Mouse (Mus musculus) macrophage (primary cell): ENCODE measurements around the gene Wdr53. TPM values are rescaled to one million over a fixed set of nuclear protein-coding genes. Genes with fewer than 3 reads are reported as not detected.
A peak's percentile ranks its signal among the peaks of the same experiment; 100 is the strongest.
"Not testable (repeated sequence)": the region's sequence is repeated elsewhere in the genome, so short reads cannot be mapped to it uniquely, and the experiment has no call there.

Experiments
- H3K27ac ChIP-seq: fragments of 350-480 bp; formaldehyde crosslinking; 2 replicates; pipeline ENCODE4 v1.9.0; 2021
- H3K36me3 ChIP-seq: fragments of 350-480 bp; formaldehyde crosslinking; 2 replicates; pipeline ENCODE4 v1.9.0; 2021; ENCODE audit errors: inconsistent target
- H3K4me3 ChIP-seq: fragments of 350-480 bp; formaldehyde crosslinking; 2 replicates; pipeline ENCODE4 v1.9.0; 2021; ENCODE audit errors: inconsistent target
- H3K79me2 ChIP-seq: fragments of 350-480 bp; formaldehyde crosslinking; 2 replicates; pipeline ENCODE4 v1.9.0; 2021; ENCODE audit errors: inconsistent target
- WGBS: methylation state at CpG from one replicate; pipeline ENCODE4 v1.1.7; 2026; ENCODE audit warnings: inconsistent platforms; ENCODE audit not compliant: missing documents; 5-methylcytosine and 5-hydroxymethylcytosine counted together
- polyA plus RNA-seq: library from polyadenylated mRNA; stranded (reverse); fragments of 250-400 nt; gene quantifications from 3 replicates; pipeline ENCODE4 v1.2.4, GENCODE M21; 2018; ENCODE audit warnings: inconsistent platforms

Gene Wdr53
- polyA plus RNA-seq, 1 experiment from 2014 or later, result 18.9 TPM

GRCm38 (mm10) chr16:32264225-32264624, 17.2 kb downstream of the Wdr53 start:
- H3K4me3 ChIP-seq, H3K27ac ChIP-seq, H3K79me2 ChIP-seq, H3K36me3 ChIP-seq: not testable (repeated sequence)
- WGBS, result 77% methylated on average over 2 of the region's 2 CpGs

GRCm38 (mm10) chr16:32271291-32271690, 24.3 kb downstream of the Wdr53 start, which contains the start of gene Smco1:
Gene Smco1, plus strand, starts transcription at chr16:32271468.
- Histone ChIP-seq H3K4me3 (no peak within 1 kb of the TSS), H3K36me3 (no peaks in the 10 kb centered on the region), H3K79me2 (no peaks in the 10 kb centered on the region), H3K27ac (no peak within 1 kb of the TSS)
- 88% methylated on average over 11 of the region's 11 CpGs for WGBS

DNA sequence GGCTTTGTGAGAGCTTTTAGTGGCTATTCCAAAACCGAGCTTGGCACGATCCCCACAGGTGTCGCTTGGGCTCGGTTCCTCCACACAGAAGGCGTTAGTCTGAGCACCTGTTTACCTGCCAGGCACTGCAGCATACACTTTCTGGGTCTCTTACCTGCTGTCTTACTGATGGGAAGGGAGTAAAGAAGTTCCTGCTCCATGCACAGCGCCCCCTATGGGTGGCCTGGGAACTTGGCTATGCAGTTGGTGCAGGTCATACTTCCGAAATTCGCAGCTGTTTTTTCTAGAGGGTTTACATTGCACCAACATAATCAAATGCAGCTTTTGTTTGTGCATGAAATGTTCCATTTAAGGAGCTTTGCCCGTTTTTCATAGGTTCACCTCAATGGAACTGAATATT, 26.3 kb downstream of the Wdr53 start:
- H3K27ac ChIP-seq, result no peak overlapping the region
- H3K79me2 ChIP-seq, result peaks cover 5% of the 10 kb centered on the region
- no peak overlapping the region for H3K4me3 ChIP-seq
- H3K36me3 ChIP-seq, result no peaks in the 10 kb centered on the region
- 75% methylated on average over 9 of the region's 9 CpGs for WGBS

DNA sequence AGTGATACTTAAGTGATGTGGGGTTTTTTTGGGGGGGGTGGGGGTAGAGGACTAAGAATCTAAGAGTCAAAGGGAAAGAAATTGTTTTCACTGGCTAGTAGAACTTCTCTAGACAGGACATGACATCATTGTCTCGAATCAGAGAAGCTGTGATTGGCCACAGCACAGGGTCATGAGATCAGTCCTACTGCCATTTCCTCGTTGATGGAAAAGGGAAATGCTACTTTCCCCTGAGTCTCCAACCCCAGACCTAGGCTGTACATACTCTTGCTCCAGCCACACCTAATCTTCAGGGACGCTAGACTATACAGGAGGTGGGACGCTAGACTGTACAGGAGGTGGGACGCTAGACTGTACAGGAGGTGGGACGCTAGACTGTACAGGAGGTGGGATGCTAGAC, 28.0 kb downstream of the Wdr53 start:
- 79% methylated on average over 6 of the region's 6 CpGs for WGBS
- H3K79me2 ChIP-seq, result peaks cover 22% of the 10 kb centered on the region
- H3K36me3 ChIP-seq, result no peaks in the 10 kb centered on the region
- peak overlapping the region; percentile 77; the same call in 1 of the 2 replicates for H3K27ac ChIP-seq
- H3K4me3 ChIP-seq, result no peak overlapping the region

GRCm38 (mm10) chr16:32275830-32276229, 28.8 kb downstream of the Wdr53 start:
- Histone ChIP-seq H3K79me2 (peaks cover 30% of the 10 kb centered on the region), H3K36me3 (no peaks in the 10 kb centered on the region), H3K4me3 (no peak overlapping the region), H3K27ac (peak overlapping the region; percentile 77)
- 0% methylated on average over 1 of the region's 1 CpGs for WGBS

DNA sequence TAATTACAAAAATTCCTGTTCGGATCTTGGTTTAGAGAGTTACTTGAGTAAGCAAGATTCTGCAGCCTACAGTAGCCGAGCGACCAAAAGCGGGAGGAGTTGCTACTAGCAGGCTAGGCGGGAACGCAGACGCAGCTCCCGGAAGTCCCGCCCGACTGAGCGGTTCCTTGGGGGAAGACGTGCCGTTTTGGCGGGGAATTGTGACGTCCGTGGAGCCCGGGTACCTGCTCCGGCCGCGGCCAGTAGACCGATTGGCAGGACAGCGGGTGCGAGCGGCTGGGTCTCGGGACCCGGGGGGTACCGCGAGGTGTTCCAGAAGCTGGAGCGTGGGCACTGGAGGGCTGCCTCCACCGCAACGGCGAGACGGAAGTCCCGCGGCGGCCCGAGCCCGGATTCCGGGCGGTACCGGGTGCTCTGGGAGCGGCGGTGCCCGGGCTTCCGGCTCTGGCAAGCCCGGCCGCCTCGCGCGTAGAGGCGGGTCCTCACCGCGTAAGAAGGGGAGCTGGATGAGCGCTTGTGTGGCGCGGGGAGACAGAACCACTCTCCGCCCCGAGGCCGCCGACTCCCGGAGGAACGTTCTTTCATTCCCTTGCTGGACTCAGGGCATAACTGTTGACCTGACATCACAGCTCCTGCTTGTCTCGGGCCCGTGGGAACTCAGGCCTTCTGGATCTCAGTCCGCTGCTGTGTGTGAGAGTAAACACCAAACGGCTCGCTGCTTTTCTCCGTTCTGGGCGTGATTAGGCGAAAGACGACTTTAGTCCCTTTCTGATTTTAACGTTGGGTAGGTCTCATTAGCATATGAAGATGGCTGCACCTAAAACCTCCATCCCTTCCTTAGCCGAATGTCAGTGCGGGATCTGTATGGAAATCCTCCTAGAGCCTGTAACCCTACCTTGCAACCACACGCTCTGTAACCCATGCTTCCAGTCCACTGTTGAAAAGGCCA, 30.6 kb downstream of the Wdr53 start, which contains the start of gene Rnf168:
Gene Rnf168, plus strand, starts transcription at position 152 of the 949 bp plus-strand sequence.
- H3K79me2 ChIP-seq, result peaks cover 47% of the 10 kb centered on the region
- peak within 1 kb of the TSS; percentile 88 for H3K4me3 ChIP-seq
- peak within 1 kb of the TSS; percentile 77 for H3K27ac ChIP-seq
- H3K36me3 ChIP-seq, result no peaks in the 10 kb centered on the region
- under 1% methylated on average over 67 of the region's 75 CpGs for WGBS

DNA sequence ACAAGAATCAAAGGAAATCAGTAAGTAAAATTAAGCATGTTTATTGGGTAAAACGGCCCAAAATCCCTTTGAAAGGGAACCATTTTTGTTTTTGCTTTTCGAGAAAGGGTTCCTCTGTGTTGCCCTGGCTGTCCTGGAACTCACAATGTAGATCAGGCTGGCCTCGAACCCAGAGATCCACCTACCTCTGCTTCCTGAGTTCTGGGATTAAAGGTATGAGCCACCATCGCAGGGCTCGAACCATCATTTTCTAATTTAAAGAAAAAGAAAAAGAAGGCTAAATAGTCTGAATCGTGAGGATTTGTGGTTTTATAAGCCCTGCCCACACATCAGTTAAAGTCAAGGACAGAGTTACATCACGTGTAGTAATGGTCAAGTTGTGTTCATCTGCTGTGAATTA, 31.4 kb downstream of the Wdr53 start:
- Histone ChIP-seq H3K36me3 (0 out of 2 replicates have a peak, but pooled peaks cover 3% of the 10 kb centered on the region), H3K27ac (peak overlapping the region; percentile 77), H3K79me2 (peaks cover 55% of the 10 kb centered on the region), H3K4me3 (peak overlapping the region; percentile 88)
- 14% methylated on average over 7 of the region's 7 CpGs for WGBS

DNA sequence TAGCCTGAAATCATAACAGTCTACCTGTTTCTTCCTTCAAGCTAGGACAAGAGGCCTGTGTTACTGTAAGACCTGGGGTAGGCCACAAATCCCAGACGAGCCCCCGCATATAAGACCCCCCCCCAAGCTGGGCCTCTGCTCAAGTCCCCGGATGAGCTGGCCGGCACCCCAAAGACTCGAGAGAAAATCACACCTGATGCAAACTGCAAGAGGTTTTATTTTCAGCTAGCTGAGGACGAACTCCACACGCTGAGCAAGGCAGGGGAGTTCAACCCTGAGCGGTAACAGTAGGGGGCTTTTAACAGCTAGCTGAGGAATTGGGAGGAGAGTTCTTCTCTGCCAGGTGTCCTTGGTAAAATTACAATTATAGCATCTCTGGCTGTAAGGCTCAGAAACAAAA, 33.2 kb downstream of the Wdr53 start:
- WGBS, result 100% methylated on average over 8 of the region's 8 CpGs
- no peak overlapping the region for H3K4me3 ChIP-seq
- peaks cover 17% of the 10 kb centered on the region for H3K36me3 ChIP-seq

GRCm38 (mm10) chr16:32282608-32283007, 35.6 kb downstream of the Wdr53 start:
- peaks cover 32% of the 10 kb centered on the region for H3K36me3 ChIP-seq

More for the DNA sequence above, 33.2 kb downstream of the Wdr53 start:
- H3K79me2 ChIP-seq, result peaks cover 74% of the 10 kb centered on the region
- no peak overlapping the region for H3K27ac ChIP-seq

GRCm38 (mm10) chr16:32291821-32292220, 44.8 kb downstream of the Wdr53 start:
- Histone ChIP-seq H3K79me2 (peaks cover 9% of the 10 kb centered on the region; the same call in 1 of the 2 replicates), H3K36me3 (peaks cover 47% of the 10 kb centered on the region), H3K4me3 (no peak overlapping the region), H3K27ac (no peak overlapping the region)
- WGBS, result 95% methylated on average over 4 of the region's 4 CpGs

More at GRCm38 (mm10) chr16:32282608-32283007, 35.6 kb downstream of the Wdr53 start:
- H3K4me3 ChIP-seq, result no peak overlapping the region
- H3K79me2 ChIP-seq, result peaks cover 98% of the 10 kb centered on the region
- no peak overlapping the region for H3K27ac ChIP-seq

DNA sequence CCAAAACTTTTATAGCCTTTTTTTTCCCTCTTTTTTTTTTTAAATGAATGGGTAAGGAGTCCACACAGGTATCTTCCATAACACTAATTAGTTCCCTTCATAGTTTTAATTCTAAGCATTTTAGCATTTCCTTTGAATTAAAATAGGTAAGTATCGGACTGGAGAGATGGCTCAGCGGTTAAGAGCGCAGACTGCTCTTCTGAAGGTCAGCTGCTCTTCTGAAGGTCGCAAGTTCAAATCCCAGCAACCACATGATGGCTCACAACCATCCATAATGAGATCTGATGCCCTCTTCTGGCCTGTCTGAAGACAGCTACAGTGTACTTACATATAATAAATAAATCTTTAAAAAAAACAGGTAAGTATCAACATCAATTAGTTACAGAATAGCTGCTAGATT, 52.6 kb downstream of the Wdr53 start:
- H3K36me3 ChIP-seq, result peaks cover 40% of the 10 kb centered on the region
- 100% methylated on average over 4 of the region's 4 CpGs for WGBS

DNA sequence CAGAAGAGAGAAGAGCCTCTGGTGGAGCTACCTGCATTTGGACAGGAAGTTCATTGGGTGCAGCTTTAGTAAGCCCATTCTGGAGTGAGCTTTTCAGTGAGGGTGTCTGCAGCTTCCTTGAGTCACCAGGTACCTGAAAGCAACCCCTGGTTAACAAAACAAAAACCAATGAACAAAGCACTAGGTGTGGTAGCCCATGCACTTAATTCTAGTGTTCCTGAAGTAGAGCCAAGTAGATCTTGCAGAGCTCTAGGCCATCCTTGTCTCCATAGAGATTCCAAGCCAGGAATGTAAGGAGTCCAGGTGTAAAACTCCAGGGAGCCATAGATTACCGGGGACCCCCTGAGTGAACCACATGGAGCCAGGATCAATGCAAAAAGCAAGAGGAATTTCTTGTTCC, 56.0 kb downstream of the Wdr53 start:
- H3K79me2 ChIP-seq, result no peaks in the 10 kb centered on the region
- WGBS, result 83% methylated on average over 1 of the region's 1 CpGs
- H3K27ac ChIP-seq, result no peak overlapping the region
- no peak overlapping the region for H3K4me3 ChIP-seq
- H3K36me3 ChIP-seq, result peaks cover 19% of the 10 kb centered on the region

More for the DNA sequence above, 52.6 kb downstream of the Wdr53 start:
- not testable (repeated sequence) for H3K4me3 ChIP-seq, H3K27ac ChIP-seq, H3K79me2 ChIP-seq

DNA sequence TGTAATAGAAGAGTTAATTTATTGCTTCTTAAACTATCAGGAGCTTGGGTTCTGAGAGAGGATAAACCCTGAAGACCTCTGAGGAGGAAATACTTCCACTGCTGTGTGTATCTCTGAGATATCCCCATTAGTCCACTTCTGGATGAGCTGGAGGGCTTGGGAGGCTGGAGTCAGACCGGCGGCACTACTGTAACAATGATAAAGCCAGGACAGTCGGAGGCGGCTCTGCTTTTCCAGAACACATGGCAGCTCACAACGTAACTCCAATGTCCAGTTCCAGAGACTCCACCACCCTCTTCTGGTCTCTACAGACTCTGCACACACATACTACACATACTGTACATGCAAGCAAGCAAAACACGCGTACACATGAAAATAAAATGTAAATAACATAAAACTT, 56.9 kb downstream of the Wdr53 start:
- no peaks in the 10 kb centered on the region for H3K79me2 ChIP-seq
- 96% methylated on average over 7 of the region's 7 CpGs for WGBS
- no peak overlapping the region for H3K4me3 ChIP-seq
- H3K36me3 ChIP-seq, result peaks cover 12% of the 10 kb centered on the region
- no peak overlapping the region for H3K27ac ChIP-seq
